11 mouse cellular contexts compared by ENCODE assay signal in the genomic region with DNA sequence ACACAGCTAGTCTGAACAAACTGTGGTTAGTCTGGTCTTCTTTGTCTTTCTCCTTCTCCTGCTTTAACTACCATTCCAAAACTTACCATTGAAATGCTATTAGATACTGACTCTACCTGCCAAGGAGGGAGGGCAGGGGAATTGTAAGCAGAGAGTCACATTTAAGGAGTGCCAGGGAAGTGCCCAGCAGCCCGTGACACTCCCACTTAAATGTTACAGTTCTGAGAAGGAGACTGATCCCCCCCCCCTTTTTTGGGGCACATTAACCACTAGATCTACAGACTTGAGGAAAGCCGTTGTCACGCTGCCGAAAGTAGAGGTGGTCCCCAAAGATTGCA.
DNase-seq lines count a peak whose midpoint lies in the region; ATAC-seq and TF ChIP-seq lines count a peak whose summit lies in the region.
"Had no signal": no experiment of that assay in that cellular context is flagged by ENCODE, and none has a peak within 500 bp of the region (broad histone marks: within the 10 kb centered on the region; RNA-seq: fewer than 3 reads in every experiment).

No protein-coding gene starts in this region.

- WGBS in lung, embryonic 14.5 days: 65% methylated on average over 4 of the region's 4 CpGs
- 68% methylated on average over 4 of the region's 4 CpGs for WGBS in lung, adult 2 months
- WGBS in forebrain, embryonic 13.5 days: 13% methylated on average over 4 of the region's 4 CpGs
- 65% methylated on average over 4 of the region's 4 CpGs for WGBS in limb, embryonic 13.5 days
- 66% methylated on average over 4 of the region's 4 CpGs for WGBS in stomach, embryonic 15.5 days
- 73% methylated on average over 4 of the region's 4 CpGs for WGBS in liver, postnatal 0 days (ENCODE audit: insufficient replicate concordance)

- H3K9ac ChIP-seq in lung, embryonic 14.5 days: no peak overlapping the region
- no peak overlapping the region for H3K9ac ChIP-seq in forebrain, embryonic 13.5 days
- no peak overlapping the region for H3K9ac ChIP-seq in limb, embryonic 13.5 days
- H3K9ac ChIP-seq in stomach, embryonic 15.5 days: no peak overlapping the region
- no peak overlapping the region for H3K9ac ChIP-seq in liver, postnatal 0 days (replicated peaks)
- H3K9ac ChIP-seq: heart, embryonic 15.5 days; liver, embryonic 15.5 days had no signal

- ATAC-seq in lung, embryonic 14.5 days (ENCODE audit: insufficient read depth): peak; percentile 28; the same call in 1 of the 2 replicates
- peak; percentile 37 for ATAC-seq in forebrain, embryonic 13.5 days
- ATAC-seq in limb, embryonic 13.5 days (ENCODE audit: low FRiP score, low read depth): no peak
- ATAC-seq in stomach, embryonic 15.5 days (ENCODE audit: insufficient read depth, low FRiP score, low read depth): no peak
- ATAC-seq in liver, postnatal 0 days: no peak

- no peak for TF ChIP-seq EP300 in liver, postnatal 0 days (IDR thresholded peaks at IDR 0.05; ENCODE audit: low read depth)

- H3K4me2 ChIP-seq in lung, embryonic 14.5 days: 0 out of 2 replicates have a peak overlapping the region, but pooled peaks have one; percentile 25
- peak overlapping the region; percentile 46 for H3K4me2 ChIP-seq in forebrain, embryonic 13.5 days
- peak overlapping the region; percentile 21; the same call in 1 of the 2 replicates for H3K4me2 ChIP-seq in limb, embryonic 13.5 days (replicated peaks)
- H3K4me2 ChIP-seq in stomach, embryonic 15.5 days: peak overlapping the region; percentile 16; the same call in 1 of the 2 replicates
- H3K4me2 ChIP-seq in liver, postnatal 0 days (ENCODE audit: low read depth, low read length): no peak overlapping the region
- H3K4me2 ChIP-seq: liver, embryonic 15.5 days had no signal

- no peaks in the 10 kb centered on the region for H3K27me3 ChIP-seq in lung, embryonic 14.5 days (ENCODE audit: insufficient read depth, low read length)
- H3K27me3 ChIP-seq in forebrain, embryonic 13.5 days: no peaks in the 10 kb centered on the region
- no peaks in the 10 kb centered on the region for H3K27me3 ChIP-seq in limb, embryonic 13.5 days
- H3K27me3 ChIP-seq in stomach, embryonic 15.5 days (replicated peaks): no peaks in the 10 kb centered on the region
- no peaks in the 10 kb centered on the region for H3K27me3 ChIP-seq in liver, postnatal 0 days (ENCODE audit: insufficient read depth, low read length)
- H3K27me3 ChIP-seq: heart, embryonic 15.5 days; liver, embryonic 15.5 days had no signal

- TF ChIP-seq CTCF in lung, embryonic 14.5 days (IDR thresholded peaks at IDR 0.05; ENCODE audit: low read depth): no peak
- TF ChIP-seq CTCF in lung, adult 2 months (IDR thresholded peaks at IDR 0.05; ENCODE audit: insufficient read depth, low read length): no peak
- no peak for TF ChIP-seq CTCF in liver, postnatal 0 days (IDR thresholded peaks at IDR 0.05; ENCODE audit: low read depth)

- H3K4me1 ChIP-seq in lung, embryonic 14.5 days (ENCODE audit: insufficient read depth): peaks cover 7% of the 10 kb centered on the region; the same call in 1 of the 2 replicates
- no peaks in the 10 kb centered on the region; the same call in 1 of the 2 replicates for H3K4me1 ChIP-seq in lung, adult 2 months (ENCODE audit: control insufficient read depth, insufficient read depth, low read length)
- H3K4me1 ChIP-seq in forebrain, embryonic 13.5 days: peaks cover 52% of the 10 kb centered on the region
- peaks cover 16% of the 10 kb centered on the region for H3K4me1 ChIP-seq in limb, embryonic 13.5 days
- peaks cover 15% of the 10 kb centered on the region for H3K4me1 ChIP-seq in stomach, embryonic 15.5 days
- H3K4me1 ChIP-seq in liver, postnatal 0 days (ENCODE audit: insufficient read depth): no peaks in the 10 kb centered on the region
- H3K4me1 ChIP-seq: liver, embryonic 15.5 days had no signal

- H3K27ac ChIP-seq in lung, embryonic 14.5 days (ENCODE audit: low read depth): peak overlapping the region; percentile 63
- H3K27ac ChIP-seq in forebrain, embryonic 13.5 days: peak overlapping the region; percentile 90
- no peak overlapping the region for H3K27ac ChIP-seq in limb, embryonic 13.5 days
- H3K27ac ChIP-seq in stomach, embryonic 15.5 days: peak overlapping the region; percentile 90
- no peak overlapping the region for H3K27ac ChIP-seq in liver, postnatal 0 days (ENCODE audit: low read depth)
- H3K27ac ChIP-seq: heart, embryonic 15.5 days; liver, embryonic 15.5 days had no signal

- TF ChIP-seq POLR2A in lung, adult 2 months (IDR thresholded peaks at IDR 0.05; ENCODE audit: borderline replicate concordance, extremely low read depth, low read depth, low read length): no peak

- no peaks in the 10 kb centered on the region for H3K9me3 ChIP-seq in lung, embryonic 14.5 days (ENCODE audit: low read depth, low read length)
- peaks cover 11% of the 10 kb centered on the region for H3K9me3 ChIP-seq in forebrain, embryonic 13.5 days (replicated peaks)
- H3K9me3 ChIP-seq in limb, embryonic 13.5 days: peaks cover 8% of the 10 kb centered on the region; the same call in 1 of the 2 replicates
- no peaks in the 10 kb centered on the region for H3K9me3 ChIP-seq in stomach, embryonic 15.5 days
- no peaks in the 10 kb centered on the region for H3K9me3 ChIP-seq in liver, postnatal 0 days (ENCODE audit: low read length)
- H3K9me3 ChIP-seq: heart, embryonic 15.5 days; liver, embryonic 15.5 days had no signal

- DNase-seq in lung, embryonic 14.5 days: no peak
- no peak for DNase-seq in lung, adult 2 months
- no peak for DNase-seq in embryo, embryonic 11 days
- no peak for DNase-seq in liver, postnatal 0 days
- DNase-seq in adrenal gland, postnatal 4 days (ENCODE audit: low spot score in 2 of 2): no peak
- DNase-seq: thymus, postnatal 25 days had no signal

- H3K36me3 ChIP-seq in lung, embryonic 14.5 days (ENCODE audit: insufficient read depth): no peaks in the 10 kb centered on the region
- 0 out of 2 replicates have a peak, but pooled peaks cover 4% of the 10 kb centered on the region for H3K36me3 ChIP-seq in forebrain, embryonic 13.5 days (ENCODE audit: poor library complexity, severe bottlenecking)
- H3K36me3 ChIP-seq in limb, embryonic 13.5 days: no peaks in the 10 kb centered on the region
- no peaks in the 10 kb centered on the region for H3K36me3 ChIP-seq in stomach, embryonic 15.5 days
- no peaks in the 10 kb centered on the region for H3K36me3 ChIP-seq in liver, postnatal 0 days (replicated peaks; ENCODE audit: insufficient read depth, low read length)
- H3K36me3 ChIP-seq: heart, embryonic 15.5 days; liver, embryonic 15.5 days had no signal

- H3K4me3 ChIP-seq in lung, embryonic 14.5 days (ENCODE audit: low read depth, low read length): no peak overlapping the region
- H3K4me3 ChIP-seq in lung, adult 2 months (replicated peaks; ENCODE audit: extremely low read depth, low read depth, low read length): no peak overlapping the region
- no peak overlapping the region for H3K4me3 ChIP-seq in forebrain, embryonic 13.5 days
- no peak overlapping the region for H3K4me3 ChIP-seq in limb, embryonic 13.5 days
- no peak overlapping the region for H3K4me3 ChIP-seq in stomach, embryonic 15.5 days (replicated peaks)
- no peak overlapping the region for H3K4me3 ChIP-seq in liver, postnatal 0 days (ENCODE audit: low read depth, low read length)
- H3K4me3 ChIP-seq: heart, embryonic 15.5 days; liver, embryonic 15.5 days had no signal

Comparison
In these comparisons a context has a peak if more than half of its experiments do, and no peak if none do; other contexts are left out.
1. ATAC-seq: peak in lung, embryonic 14.5 days (single experiment) and forebrain, embryonic 13.5 days (single experiment); none in limb, embryonic 13.5 days (single experiment), stomach, embryonic 15.5 days (single experiment) and liver, postnatal 0 days (single experiment).
2. H3K27ac ChIP-seq: peak in lung, embryonic 14.5 days (single experiment), forebrain, embryonic 13.5 days (single experiment) and stomach, embryonic 15.5 days (single experiment); none in limb, embryonic 13.5 days (single experiment) and liver, postnatal 0 days (single experiment).